Mouse (Mus musculus): ENCODE measurements around the gene Slc44a1.

The Slc44a1 gene

GRCm38 (mm10) chr4:53600462-53600861 is 160.2 kb downstream of the Slc44a1 start:
- peak; percentile 48 for DNase-seq (ENCODE audit: low read depth, low spot score)

GRCm38 (mm10) chr4:53614576-53615225 is 174.5 kb downstream of the Slc44a1 start:
- DNase-seq (ENCODE audit: low read depth, low spot score), result no peak

DNA sequence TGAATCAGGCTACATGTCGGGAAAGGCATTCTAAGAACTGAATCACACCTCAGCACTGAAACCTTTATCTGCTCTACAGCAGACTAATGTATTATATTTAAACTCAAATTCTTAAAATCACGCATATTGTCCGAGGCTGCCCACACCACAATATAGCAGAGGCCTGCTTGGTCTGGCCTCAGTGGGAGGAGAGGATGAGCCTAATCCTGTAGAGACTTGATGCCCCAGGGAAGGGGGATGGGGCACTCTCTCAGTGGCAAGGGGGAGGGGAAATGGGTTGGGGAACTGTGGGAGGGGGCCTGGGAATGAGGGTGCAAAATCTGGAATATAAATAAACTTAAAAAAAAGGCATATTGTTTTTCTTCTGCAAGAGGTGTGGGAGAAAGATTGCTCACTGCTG is 177.8 kb downstream of the Slc44a1 start:
- DNase-seq (ENCODE audit: low read depth, low spot score), result no peak

- no peak for DNase-seq (ENCODE audit: low read depth, low spot score)
These were observed 179.9 kb downstream of the Slc44a1 start for GRCm38 (mm10) chr4:53620104-53620503.

- no peak for DNase-seq (ENCODE audit: low read depth, low spot score)
These were observed 180.9 kb downstream of the Slc44a1 start for GRCm38 (mm10) chr4:53621084-53621483.

GRCm38 (mm10) chr4:53621490-53621889 is 181.3 kb downstream of the Slc44a1 start:
- no peak for DNase-seq (ENCODE audit: low read depth, low spot score)

GRCm38 (mm10) chr4:53623711-53624110 is 183.5 kb downstream of the Slc44a1 start:
- no peak for DNase-seq (ENCODE audit: low read depth, low spot score)

DNA sequence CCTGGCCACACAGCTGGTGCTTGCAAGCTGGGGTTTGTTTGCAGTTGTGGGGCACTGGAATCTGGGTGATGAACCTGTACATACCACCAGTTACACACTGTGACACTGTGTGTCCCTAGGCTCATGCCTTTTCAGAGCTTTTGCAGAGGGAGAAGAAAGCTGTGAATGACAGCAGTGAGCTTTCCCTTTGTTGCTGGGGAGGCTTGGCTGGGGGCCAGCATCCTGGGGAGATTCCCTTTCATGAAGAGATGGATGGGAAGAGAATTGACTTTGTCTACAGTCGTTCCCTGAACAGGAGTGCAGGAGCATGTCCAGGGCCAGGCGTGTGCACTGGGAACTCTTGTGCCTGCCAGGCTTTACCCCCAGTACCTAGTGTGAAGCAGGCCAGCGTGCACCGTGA is 184.6 kb downstream of the Slc44a1 start:
- DNase-seq (ENCODE audit: low read depth, low spot score), result no peak

- DNase-seq (ENCODE audit: low read depth, low spot score), result no peak
These were observed 185.1 kb downstream of the Slc44a1 start for GRCm38 (mm10) chr4:53625263-53625662.

DNA sequence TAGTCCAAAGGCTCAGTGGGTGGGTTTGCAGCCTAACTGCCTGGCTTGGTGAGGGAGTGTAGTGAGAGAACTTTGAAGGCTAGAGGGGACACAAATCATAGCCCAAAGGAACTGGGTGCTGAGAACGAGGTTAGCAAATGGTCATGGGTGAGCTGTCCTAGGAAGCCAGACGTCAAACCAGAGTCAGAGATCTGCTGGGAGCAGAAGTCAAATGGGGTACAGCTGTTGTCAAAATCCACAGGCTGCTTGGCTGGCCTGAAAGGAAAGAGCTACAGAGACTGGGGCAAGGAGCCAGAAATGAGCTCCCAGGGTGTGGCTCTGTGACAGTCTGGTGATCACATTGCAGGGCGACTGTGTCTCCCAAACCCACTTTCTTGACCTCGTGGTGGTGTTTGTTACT is 188.7 kb downstream of the Slc44a1 start:
- DNase-seq (ENCODE audit: low read depth, low spot score), result no peak

GRCm38 (mm10) chr4:53630963-53631315 is 190.7 kb downstream of the Slc44a1 start:
- DNase-seq (ENCODE audit: low read depth, low spot score), result no peak

DNA sequence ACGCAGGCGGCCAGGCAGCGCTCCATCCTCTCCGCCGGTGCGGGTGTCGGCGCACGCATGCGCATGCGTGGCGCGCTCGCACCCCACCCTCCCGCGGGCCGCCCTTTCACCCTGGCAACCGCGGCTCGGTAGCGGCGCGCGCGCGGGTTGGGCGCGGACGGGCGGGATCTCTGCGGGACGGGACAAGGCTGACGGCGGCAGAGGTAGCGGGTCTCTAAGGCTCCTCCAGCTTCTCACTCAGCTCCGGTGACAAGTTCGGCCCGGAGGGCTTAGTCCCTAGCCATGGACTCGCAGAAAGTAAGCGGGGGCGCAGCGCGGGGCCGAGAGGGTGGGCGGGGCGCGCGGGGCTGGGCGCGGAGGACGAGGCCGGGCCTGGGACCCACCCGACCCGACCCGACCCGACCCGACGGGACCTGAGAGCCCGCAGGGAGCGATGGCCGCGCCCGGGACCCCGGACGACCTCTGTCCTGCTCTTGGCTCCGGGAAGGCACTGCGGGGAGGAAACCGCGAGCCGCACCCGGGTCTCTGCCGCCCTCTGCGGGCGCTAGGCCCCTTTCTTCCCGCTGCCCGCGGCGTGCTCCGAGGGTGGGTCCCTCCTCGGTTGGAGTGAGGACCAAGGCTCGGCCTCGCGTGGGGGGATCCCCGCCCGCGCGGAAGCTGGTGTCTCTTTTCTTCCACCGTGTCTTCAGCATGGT is 191.2 kb downstream of the Slc44a1 start, which contains the start of gene Fsd1l:
TSS of gene Fsd1l (plus strand) at position 156 of the 695 bp plus-strand sequence.
- DNase-seq (ENCODE audit: low read depth, low spot score), result peak; percentile 85

DNA sequence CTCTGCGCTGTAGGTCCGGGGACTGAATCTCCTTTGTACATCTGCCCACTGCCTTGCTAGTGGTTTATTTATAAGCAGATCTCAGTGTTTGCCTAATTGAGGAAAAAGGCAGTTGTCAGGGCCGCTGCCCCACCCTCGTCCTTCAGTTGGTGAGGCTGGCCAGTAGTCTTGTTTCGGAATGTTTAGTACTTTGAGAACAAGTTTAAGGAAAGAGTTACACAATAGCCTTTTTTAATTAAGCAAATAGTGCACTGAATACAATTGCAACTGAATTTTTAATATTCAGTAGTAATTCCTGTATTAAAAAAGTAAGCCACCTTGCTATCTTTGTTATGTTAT is 191.8 kb downstream of the Slc44a1 start:
- DNase-seq (ENCODE audit: low read depth, low spot score), result no peak

DNA sequence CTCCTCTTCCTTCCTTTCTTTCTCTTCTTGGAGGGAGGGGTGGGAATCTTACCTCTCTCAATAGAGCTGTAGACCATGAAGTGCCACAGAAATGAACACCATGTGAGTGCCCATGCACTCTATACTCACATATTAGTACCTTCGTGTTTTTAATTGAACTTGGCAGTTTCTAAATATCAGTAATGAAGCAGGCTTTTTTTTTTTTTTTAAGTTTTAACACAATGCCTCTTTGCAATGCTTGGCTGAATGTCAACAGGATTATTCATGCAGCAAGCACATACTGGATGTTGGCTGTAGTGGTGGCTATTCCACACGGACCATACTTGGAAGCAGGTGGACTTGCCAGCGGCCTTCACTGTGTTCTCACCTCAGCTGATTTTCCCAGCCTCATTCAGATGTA is 195.1 kb downstream of the Slc44a1 start:
- no peak for DNase-seq (ENCODE audit: low read depth, low spot score)

DNA sequence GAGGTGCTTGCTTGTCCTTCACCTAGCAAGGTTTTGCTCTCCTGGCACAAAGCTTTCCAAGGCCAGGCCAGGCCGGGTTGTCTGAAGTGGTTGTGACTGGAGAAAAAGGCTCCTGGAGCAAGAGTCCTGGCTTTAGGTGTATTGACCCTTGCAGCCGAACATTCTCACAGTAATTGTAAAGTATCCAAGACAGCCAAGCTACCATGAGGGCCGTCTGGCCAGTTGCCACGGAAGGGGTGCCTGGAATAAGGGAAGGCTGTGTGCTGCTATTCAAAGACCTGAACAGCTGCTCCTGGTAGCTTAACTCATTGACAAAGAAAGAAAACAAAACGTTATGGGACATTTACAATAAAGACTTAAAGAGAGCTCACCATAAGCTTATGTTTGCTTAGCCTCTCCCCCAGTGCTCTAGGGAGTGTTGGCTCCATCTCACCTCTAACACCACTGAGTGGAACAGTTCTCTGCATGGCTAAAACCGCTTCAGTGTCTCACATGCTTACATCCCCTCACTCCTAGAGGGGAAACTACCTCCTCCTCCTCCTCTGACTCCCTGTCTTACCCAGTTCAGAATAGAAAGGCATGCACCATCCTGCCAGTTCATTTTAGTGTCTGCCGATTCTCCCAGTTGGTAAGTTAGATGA is 197.2 kb downstream of the Slc44a1 start:
- DNase-seq (ENCODE audit: low read depth, low spot score), result no peak

GRCm38 (mm10) chr4:53638549-53639123 is 198.4 kb downstream of the Slc44a1 start:
- no peak for DNase-seq (ENCODE audit: low read depth, low spot score)

DNA sequence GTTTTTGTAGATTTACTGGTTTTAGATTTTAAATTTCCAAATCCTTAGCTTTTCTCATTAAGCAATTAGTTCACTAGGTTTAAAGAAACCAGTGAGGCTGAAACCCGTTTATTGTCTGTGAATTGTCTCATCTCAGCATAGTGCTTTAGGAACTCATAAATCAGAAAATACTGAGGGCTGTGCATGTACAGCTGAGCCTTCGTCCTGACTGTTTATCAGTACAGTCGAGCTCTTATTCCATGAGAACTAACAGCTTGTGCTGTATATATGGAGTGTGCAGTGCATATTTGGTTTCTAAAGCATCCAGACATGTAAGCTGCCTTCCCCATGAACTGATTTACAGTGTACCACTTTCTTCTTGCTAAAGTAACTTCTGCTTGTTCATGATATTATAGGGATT is 217.8 kb downstream of the Slc44a1 start:
- DNase-seq (ENCODE audit: low read depth, low spot score), result no peak

GRCm38 (mm10) chr4:53660711-53661110 is 220.5 kb downstream of the Slc44a1 start:
- DNase-seq (ENCODE audit: low read depth, low spot score), result no peak

All from mesoderm, embryonic 11.5 days (tissue).